Mouse (Mus musculus) stomach, embryonic 16.5 days (tissue): ENCODE data around the gene 2310022A10Rik. TPM values are rescaled to one million over a fixed set of nuclear protein-coding genes. Genes with fewer than 3 reads are reported as not detected.

ENCODE experiments used
- ATAC-seq: fragments of 200-750 bp; cut with Nextera tagmentation; 2 replicates; pipeline ENCODE4 v1.8.0; 2017; ENCODE audit warnings: moderate number of reproducible peaks, moderate TSS enrichment; ENCODE audit not compliant: insufficient read depth, low FRiP score
- H3K27ac ChIP-seq: fragments of 300-500 bp; sonication (generic); 2 replicates; pipeline ENCODE4 v1.5.1; 2014; ENCODE audit warnings: low read length
- H3K27me3 ChIP-seq: fragments of 300-500 bp; sonication (generic); 2 replicates; pipeline ENCODE4 v1.6.1; 2014; ENCODE audit warnings: low read length, control low read depth, mixed read lengths; ENCODE audit not compliant: control insufficient read depth, insufficient read depth
- H3K36me3 ChIP-seq: fragments of 300-500 bp; sonication (generic); 2 replicates; pipeline ENCODE4 v1.6.1; 2014; ENCODE audit warnings: low read length; ENCODE audit not compliant: control insufficient read depth, insufficient read depth
- H3K4me1 ChIP-seq: fragments of 300-500 bp; sonication (generic); 2 replicates; pipeline ENCODE4 v1.6.1; 2014; ENCODE audit warnings: low read length, control low read depth, mixed read lengths; ENCODE audit not compliant: control insufficient read depth, insufficient read depth
- H3K4me2 ChIP-seq: fragments of 300-500 bp; sonication (generic); 2 replicates; pipeline ENCODE4 v1.6.1; 2014; ENCODE audit warnings: low read depth, low read length, mixed read lengths
- H3K4me3 ChIP-seq: fragments of 300-500 bp; sonication (generic); replicated peaks from 2 replicates; pipeline ENCODE4 v1.5.1; 2014; ENCODE audit warnings: mild to moderate bottlenecking, low read length
- H3K9ac ChIP-seq: fragments of 300-500 bp; sonication (generic); 2 replicates; pipeline ENCODE4 v1.6.1; 2014; ENCODE audit warnings: low read length
- H3K9me3 ChIP-seq: fragments of 300-500 bp; sonication (generic); replicated peaks from 2 replicates; pipeline ENCODE4 v1.6.1; 2016; ENCODE audit warnings: low read length, control low read depth; ENCODE audit not compliant: control insufficient read depth
- WGBS: fragments of 180-500 bp; shearing (Covaris S2); extraction: QIAGEN DNeasy Blood & Tissue Kit; methylation state at CpG from one replicate; pipeline ENCODE4 v1.1.7; 2014; 5-methylcytosine and 5-hydroxymethylcytosine counted together
- polyA plus RNA-seq: library from polyadenylated mRNA; unstranded; fragments of >200 nt; fragmentation: Nextera tagmentation; extraction: Ambion mirVana; gene quantifications from 2 replicates; pipeline ENCODE4 v1.2.1, GENCODE M21; 2015

The 2310022A10Rik gene
- polyA plus RNA-seq, 1 experiment from 2014 or later: 25.6 TPM

GRCm38 (mm10) chr7:27631439-27631838 lies 78.4 kb downstream of the 2310022A10Rik start:
- no peak for ATAC-seq
- 98% methylated on average over 4 of the region's 4 CpGs for WGBS
- no peaks in the 10 kb centered on the region for H3K4me1 ChIP-seq
- no peak overlapping the region for H3K4me2 ChIP-seq
- H3K27me3 ChIP-seq: no peaks in the 10 kb centered on the region
- H3K9me3 ChIP-seq: no peaks in the 10 kb centered on the region
- H3K4me3 ChIP-seq: no peak overlapping the region
- H3K36me3 ChIP-seq: peaks cover 4% of the 10 kb centered on the region
- H3K27ac ChIP-seq: no peak overlapping the region
- no peak overlapping the region for H3K9ac ChIP-seq

Other genes starting within 250 kb of the 2310022A10Rik start
- gene Ltbp4, start 215.5 kb upstream of the 2310022A10Rik start, polyA plus RNA-seq: 170 and 202 TPM in 2 replicates
- gene Shkbp1, start 197.2 kb upstream of the 2310022A10Rik start, polyA plus RNA-seq: 41.0 and 41.7 TPM in 2 replicates
- 3.0 TPM in 1 of 2 replicates, not detected in the other for gene Gm20479, start 195.8 kb upstream of the 2310022A10Rik start, polyA plus RNA-seq
- gene Sptbn4, start 105.5 kb upstream of the 2310022A10Rik start, polyA plus RNA-seq: 0.50 and 0.57 TPM in 2 replicates
- 112 and 113 TPM in 2 replicates for gene Blvrb, start 105.3 kb upstream of the 2310022A10Rik start, polyA plus RNA-seq
- 38.1 and 39.4 TPM in 2 replicates for gene Sertad3, start 79.5 kb upstream of the 2310022A10Rik start, polyA plus RNA-seq
- gene Sertad1, start 66.3 kb upstream of the 2310022A10Rik start, polyA plus RNA-seq: 42.0 and 45.9 TPM in 2 replicates
- gene Prx, start 53.9 kb upstream of the 2310022A10Rik start, polyA plus RNA-seq: 3.7 and 4.0 TPM in 2 replicates
- gene Hipk4, start 30.0 kb upstream of the 2310022A10Rik start, polyA plus RNA-seq: 0.35 and 0.79 TPM in 2 replicates
- 93.5 and 107 TPM in 2 replicates for gene Pld3, start within 50 bp of the 2310022A10Rik start, polyA plus RNA-seq
- 79.0 and 84.6 TPM in 2 replicates for gene Akt2, start 38.3 kb downstream of the 2310022A10Rik start, polyA plus RNA-seq
- 0.94 and 1.3 TPM in 2 replicates for gene Ttc9b, start 100.7 kb downstream of the 2310022A10Rik start, polyA plus RNA-seq
- 2.7 and 4.1 TPM in 2 replicates for gene Map3k10, start 121.4 kb downstream of the 2310022A10Rik start, polyA plus RNA-seq
- gene Zfp607b, start 136.1 kb downstream of the 2310022A10Rik start, polyA plus RNA-seq: 2.5 and 4.1 TPM in 2 replicates
- gene Zfp60, start 178.2 kb downstream of the 2310022A10Rik start, polyA plus RNA-seq: 27.8 and 28.2 TPM in 2 replicates